Mouse (Mus musculus) midbrain, postnatal 0 days (tissue): ENCODE measurements around the gene Tex44. TPM values are rescaled to one million over a fixed set of nuclear protein-coding genes. Genes with fewer than 3 reads are reported as not detected.

Experiments used
- ATAC-seq: fragments of 200-750 bp; cut with Nextera tagmentation; 2 replicates; pipeline ENCODE4 v1.8.0; 2017; ENCODE audit warnings: moderate number of reproducible peaks, mild to moderate bottlenecking, moderate TSS enrichment, moderate library complexity; ENCODE audit not compliant: low FRiP score
- DNase-seq: peaks from one replicate; pipeline ENCODE4 v3.0.0-alpha.2; 2015; ENCODE audit warnings: low spot score
- H3K27ac ChIP-seq: fragments of 300-500 bp; sonication (generic); 2 replicates; pipeline ENCODE4 v1.5.1; 2014; ENCODE audit warnings: low read depth, mild to moderate bottlenecking, low read length, mixed read lengths
- H3K27me3 ChIP-seq: fragments of 300-500 bp; sonication (generic); 2 replicates; pipeline ENCODE4 v1.6.1; 2014; ENCODE audit warnings: low read length, control low read depth, mixed read lengths; ENCODE audit not compliant: insufficient read depth
- H3K36me3 ChIP-seq: fragments of 300-500 bp; sonication (generic); 2 replicates; pipeline ENCODE4 v1.6.1; 2014; ENCODE audit warnings: low read length, control low read depth, mixed read lengths; ENCODE audit not compliant: insufficient read depth
- H3K4me1 ChIP-seq: fragments of 300-500 bp; sonication (generic); 2 replicates; pipeline ENCODE4 v1.6.1; 2014; ENCODE audit warnings: mild to moderate bottlenecking, control low read depth, antibody characterized with exemption, low read length, mixed read lengths; ENCODE audit not compliant: insufficient read depth
- H3K4me2 ChIP-seq: fragments of 300-500 bp; sonication (generic); 2 replicates; pipeline ENCODE4 v1.6.1; 2014; ENCODE audit warnings: low read depth, mild to moderate bottlenecking, low read length, mixed read lengths; ENCODE audit not compliant: poor library complexity, severe bottlenecking
- H3K4me3 ChIP-seq: fragments of 300-500 bp; sonication (generic); 2 replicates; pipeline ENCODE4 v1.5.1; 2014; ENCODE audit warnings: low read depth, mild to moderate bottlenecking, low read length, moderate library complexity
- H3K9ac ChIP-seq: fragments of 300-500 bp; sonication (generic); replicated peaks from 2 replicates; pipeline ENCODE4 v1.6.1; 2014; ENCODE audit warnings: mild to moderate bottlenecking, low read length, moderate library complexity, mixed read lengths; ENCODE audit not compliant: poor library complexity, severe bottlenecking
- H3K9me3 ChIP-seq: fragments of 300-500 bp; sonication (generic); 2 replicates; pipeline ENCODE4 v1.6.1; 2016; ENCODE audit warnings: low read length, control low read depth
- CTCF ChIP-seq: IDR thresholded peaks from 2 replicates; pipeline ENCODE4 v1.5.1; 2016; ENCODE audit warnings: antibody characterized with exemption, mild to moderate bottlenecking
- WGBS: fragments of 180-500 bp; shearing (Covaris S2); extraction: QIAGEN DNeasy Blood & Tissue Kit; methylation state at CpG from one replicate; pipeline ENCODE4 v1.1.7; 2014; 5-methylcytosine and 5-hydroxymethylcytosine counted together
- polyA plus RNA-seq: library from polyadenylated mRNA; unstranded; fragments of >200 nt; fragmentation: Nextera tagmentation; extraction: Ambion mirVana; gene quantifications from 2 replicates; pipeline ENCODE4 v1.2.1, GENCODE M21; 2015
- total RNA-seq: library from RNA; depleted of rRNA; stranded (reverse); fragments of >200 nt; gene quantifications from 2 replicates; pipeline ENCODE4 v1.2.3, GENCODE M21; 2014

The Tex44 gene
- total and polyA plus RNA-seq, 2 experiments from 2014 or later, result not detected

DNA sequence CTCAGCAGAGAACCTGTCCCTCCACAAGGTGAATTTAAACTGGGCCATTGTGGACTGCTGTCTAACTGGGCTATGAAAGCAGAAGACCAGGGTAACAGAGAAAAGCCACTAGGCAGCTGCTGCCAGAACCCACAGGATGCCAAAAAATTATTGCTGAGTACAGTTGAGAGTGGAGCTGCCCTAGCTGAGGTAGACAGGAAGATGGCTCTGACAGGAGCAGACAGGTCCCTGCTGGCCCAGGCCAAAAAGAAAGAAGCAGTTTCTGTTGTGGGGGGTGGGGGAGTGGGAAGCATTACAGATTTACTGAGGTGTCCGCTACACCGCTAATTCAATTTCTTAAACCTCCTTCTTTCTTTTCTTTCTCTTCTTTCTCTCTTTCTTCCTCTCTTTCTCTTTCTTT, 16.7 kb upstream of the Tex44 start:
- no peaks in the 10 kb centered on the region for H3K36me3 ChIP-seq
- WGBS, result 88% methylated on average over 2 of the region's 2 CpGs
- H3K4me2 ChIP-seq, result no peak overlapping the region
- H3K4me1 ChIP-seq, result no peaks in the 10 kb centered on the region
- no peak for DNase-seq
- H3K9me3 ChIP-seq, result no peaks in the 10 kb centered on the region
- TF ChIP-seq CTCF, result no peak
- no peak overlapping the region for H3K27ac ChIP-seq
- no peak overlapping the region for H3K9ac ChIP-seq
- no peak overlapping the region for H3K4me3 ChIP-seq
- no peaks in the 10 kb centered on the region for H3K27me3 ChIP-seq
- no peak for ATAC-seq

DNA sequence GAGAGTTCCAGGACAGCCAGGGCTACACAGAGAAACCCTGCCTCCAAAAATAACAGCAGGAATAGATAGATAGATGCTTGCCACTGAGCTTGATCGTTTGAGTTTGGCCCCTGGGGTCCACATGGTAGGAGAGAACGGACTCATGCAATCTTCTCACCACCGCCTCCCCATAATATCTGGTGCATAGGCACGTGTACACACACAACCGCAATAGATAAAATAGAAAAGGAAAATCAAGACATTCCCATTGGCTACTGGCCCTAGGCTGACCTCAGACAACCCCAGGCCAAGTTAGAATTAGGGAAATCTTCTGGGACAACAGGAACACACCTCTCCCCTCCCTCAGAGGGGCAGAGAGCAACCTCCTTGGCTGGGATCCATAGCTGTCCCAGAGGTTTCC, 11.4 kb upstream of the Tex44 start:
- DNase-seq (no peak), ATAC-seq (no peak)
- Histone ChIP-seq H3K9ac (no peak overlapping the region), H3K4me3 (no peak overlapping the region), H3K4me2 (no peak overlapping the region), H3K36me3 (no peaks in the 10 kb centered on the region), H3K4me1 (no peaks in the 10 kb centered on the region), H3K27me3 (no peaks in the 10 kb centered on the region), H3K9me3 (no peaks in the 10 kb centered on the region), H3K27ac (no peak overlapping the region)
- TF ChIP-seq CTCF, result no peak
- WGBS, result 83% methylated on average over 5 of the region's 5 CpGs

DNA sequence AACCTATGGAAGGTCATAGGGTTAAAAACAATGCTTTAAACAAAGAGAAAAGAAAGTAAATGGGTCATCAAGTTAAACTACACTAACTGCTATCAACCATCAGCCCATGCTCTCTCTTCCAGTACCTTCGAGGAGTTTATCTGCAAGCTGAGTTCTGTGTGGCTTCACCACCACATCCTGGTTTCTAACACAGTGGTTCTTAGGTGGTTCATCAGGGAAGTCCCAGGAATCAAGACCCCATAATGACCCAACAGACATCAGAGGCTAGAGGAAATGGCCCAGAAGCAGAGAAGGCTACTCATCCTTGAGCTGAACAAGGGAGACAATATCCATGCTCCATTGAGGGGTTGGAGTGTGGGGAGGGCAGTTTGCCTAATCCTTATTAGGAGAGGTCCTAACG, 11.0 kb upstream of the Tex44 start:
- no peak for DNase-seq
- no peaks in the 10 kb centered on the region for H3K9me3 ChIP-seq
- 77% methylated on average over 2 of the region's 2 CpGs for whole genome bisulfite sequencing
- H3K4me3 ChIP-seq, result no peak overlapping the region
- no peak overlapping the region for H3K4me2 ChIP-seq
- no peak overlapping the region for H3K27ac ChIP-seq
- H3K36me3 ChIP-seq, result no peaks in the 10 kb centered on the region
- no peak for ATAC-seq
- TF ChIP-seq CTCF, result no peak
- no peak overlapping the region for H3K9ac ChIP-seq
- H3K4me1 ChIP-seq, result no peaks in the 10 kb centered on the region
- H3K27me3 ChIP-seq, result no peaks in the 10 kb centered on the region

DNA sequence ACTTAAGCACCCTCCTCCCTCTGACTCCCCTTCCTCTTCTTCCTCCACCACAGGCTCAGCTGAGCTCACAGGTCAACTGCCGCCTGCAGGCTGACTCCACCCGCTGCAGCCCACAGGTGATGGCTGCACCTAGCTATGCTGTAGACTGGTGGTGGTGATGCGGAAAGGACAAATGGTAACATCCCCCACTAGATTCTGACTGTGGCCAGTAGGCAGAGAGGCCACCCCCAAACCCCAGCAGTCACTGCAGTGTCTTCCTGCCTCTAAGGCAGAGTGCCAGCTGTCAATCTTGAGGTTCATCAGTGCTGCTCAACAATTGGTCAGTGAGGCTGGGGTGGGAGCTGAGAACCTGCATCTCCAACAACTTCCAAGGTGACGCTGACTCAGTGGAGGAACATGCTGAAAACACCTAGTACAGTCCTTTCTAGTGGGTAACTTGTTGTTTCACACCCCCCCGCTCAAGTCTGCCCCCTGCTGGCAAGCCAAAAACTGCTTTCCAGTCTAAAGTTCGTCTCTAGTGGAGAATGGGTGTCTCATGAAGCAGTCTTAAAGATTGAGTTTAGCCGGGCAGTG, 10.4 kb upstream of the Tex44 start:
- Histone ChIP-seq H3K27ac (no peak overlapping the region), H3K36me3 (no peaks in the 10 kb centered on the region), H3K4me1 (no peaks in the 10 kb centered on the region), H3K4me2 (no peak overlapping the region), H3K9me3 (no peaks in the 10 kb centered on the region), H3K9ac (no peak overlapping the region), H3K27me3 (no peaks in the 10 kb centered on the region), H3K4me3 (no peak overlapping the region)
- TF ChIP-seq CTCF, result peak; percentile 32
- no peak for ATAC-seq
- no peak for DNase-seq
- 65% methylated on average over 7 of the region's 7 CpGs for WGBS

DNA sequence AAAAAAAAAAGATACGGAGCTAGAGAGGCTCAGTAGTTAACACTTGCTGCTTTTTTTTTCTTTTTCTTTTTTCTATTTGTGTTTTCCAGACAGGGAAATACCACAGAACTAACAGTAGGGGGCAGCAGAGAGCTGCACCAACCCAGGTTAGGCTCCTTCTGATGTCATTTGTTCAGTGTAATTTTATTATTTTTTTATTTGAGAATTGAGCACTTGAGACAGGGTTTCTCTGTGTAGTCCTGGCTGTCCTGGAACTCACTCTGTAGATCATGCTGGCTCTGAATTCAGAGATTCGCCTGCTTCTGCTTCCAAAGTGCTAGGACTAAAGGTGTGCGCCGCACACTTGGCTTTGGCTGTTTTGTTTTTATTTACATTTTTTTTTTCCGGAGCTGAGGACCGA, 9.8 kb upstream of the Tex44 start:
- peak; percentile 74 for TF ChIP-seq CTCF
- Histone ChIP-seq H3K4me2 (no peak overlapping the region), H3K9me3 (no peaks in the 10 kb centered on the region), H3K27ac (no peak overlapping the region), H3K9ac (no peak overlapping the region), H3K4me3 (no peak overlapping the region), H3K36me3 (no peaks in the 10 kb centered on the region), H3K4me1 (no peaks in the 10 kb centered on the region), H3K27me3 (no peaks in the 10 kb centered on the region)
- no peak for ATAC-seq
- DNase-seq, result no peak
- WGBS, result 61% methylated on average over 6 of the region's 6 CpGs

DNA sequence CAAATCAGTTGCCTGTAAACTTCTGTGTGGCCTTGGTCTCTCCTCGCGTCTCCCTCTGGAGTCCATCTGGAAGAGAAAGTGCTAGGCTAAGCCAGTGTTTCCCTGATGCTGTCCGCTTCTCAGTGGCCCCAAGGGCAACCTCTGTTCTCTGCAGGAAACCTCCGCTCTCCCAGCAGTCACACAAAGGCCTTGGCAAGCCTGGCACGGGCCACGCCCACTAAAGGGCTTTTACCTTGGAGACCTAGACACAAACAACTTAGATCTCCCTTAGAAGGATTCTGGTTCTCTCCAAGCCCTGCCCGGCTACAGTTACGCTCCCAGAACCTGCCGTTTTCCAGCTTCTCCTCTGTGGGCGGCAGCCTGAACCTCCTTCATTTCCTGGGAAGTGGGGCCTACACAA, 5.1 kb upstream of the Tex44 start:
- no peak overlapping the region for H3K4me3 ChIP-seq
- no peak overlapping the region for H3K27ac ChIP-seq
- no peaks in the 10 kb centered on the region for H3K36me3 ChIP-seq
- 23% methylated on average over 10 of the region's 10 CpGs for WGBS
- H3K4me2 ChIP-seq, result no peak overlapping the region
- H3K9ac ChIP-seq, result no peak overlapping the region
- DNase-seq (no peak), ATAC-seq (no peak)
- H3K27me3 ChIP-seq, result no peaks in the 10 kb centered on the region
- H3K4me1 ChIP-seq, result peaks cover 3% of the 10 kb centered on the region; the same call in 1 of the 2 replicates
- no peaks in the 10 kb centered on the region for H3K9me3 ChIP-seq
- no peak for TF ChIP-seq CTCF
